Mouse (Mus musculus) hindbrain, embryonic 15.5 days (tissue): ENCODE data around the gene Zfp715. TPM values are rescaled to one million over a fixed set of nuclear protein-coding genes. Genes with fewer than 3 reads are reported as not detected.
"Not testable (repeated sequence)": the region's sequence is repeated elsewhere in the genome, so short reads cannot be mapped to it uniquely, and the experiment has no call there.

Experiments used
- ATAC-seq: fragments of 200-750 bp; cut with Nextera tagmentation; 2 replicates; pipeline ENCODE4 v1.8.0; 2017; ENCODE audit warnings: low read depth, moderate number of reproducible peaks, moderate TSS enrichment; ENCODE audit not compliant: low FRiP score
- H3K27ac ChIP-seq: fragments of 300-500 bp; sonication (generic); replicated peaks from 2 replicates; pipeline ENCODE4 v1.5.1; 2015; ENCODE audit warnings: mild to moderate bottlenecking, inconsistent platforms
- H3K27me3 ChIP-seq: fragments of 300-500 bp; sonication (generic); 2 replicates; pipeline ENCODE4 v1.6.1; 2015; ENCODE audit warnings: control low read depth, inconsistent platforms
- H3K36me3 ChIP-seq: fragments of 300-500 bp; sonication (generic); 2 replicates; pipeline ENCODE4 v1.6.1; 2015; ENCODE audit warnings: control low read depth, inconsistent platforms
- H3K4me1 ChIP-seq: fragments of 300-500 bp; sonication (generic); replicated peaks from 2 replicates; pipeline ENCODE4 v1.6.1; 2015; ENCODE audit warnings: control low read depth, inconsistent platforms
- H3K4me2 ChIP-seq: fragments of 300-500 bp; sonication (generic); 2 replicates; pipeline ENCODE4 v1.6.1; 2015; ENCODE audit warnings: moderate library complexity, mild to moderate bottlenecking, inconsistent platforms
- H3K4me3 ChIP-seq: fragments of 300-500 bp; sonication (generic); 2 replicates; pipeline ENCODE4 v1.5.1; 2015; ENCODE audit warnings: mild to moderate bottlenecking, inconsistent platforms
- H3K9ac ChIP-seq: fragments of 300-500 bp; sonication (generic); 2 replicates; pipeline ENCODE4 v1.6.1; 2015; ENCODE audit warnings: inconsistent platforms
- H3K9me3 ChIP-seq: fragments of 300-500 bp; sonication (generic); 2 replicates; pipeline ENCODE4 v1.6.1; 2016; ENCODE audit warnings: control low read depth, inconsistent platforms
- WGBS: fragments of 180-500 bp; shearing (Covaris S2); methylation state at CpG from one replicate; pipeline ENCODE4 v1.1.7; 2015; 5-methylcytosine and 5-hydroxymethylcytosine counted together
- polyA plus RNA-seq: library from polyadenylated mRNA; unstranded; fragments of >200 nt; fragmentation: Nextera tagmentation; extraction: Ambion mirVana; gene quantifications from 2 replicates; pipeline ENCODE4 v1.2.1, GENCODE M21; 2015

Gene Zfp715
- polyA plus RNA-seq, 1 experiment from 2014 or later = 21.0 TPM

GRCm38 (mm10) chr7:43282859-43283595 lies 30.1 kb downstream of the Zfp715 start:
- H3K4me2 ChIP-seq = peak overlapping the region; percentile 61
- peak; percentile 89 for ATAC-seq
- H3K27me3 ChIP-seq = no peaks in the 10 kb centered on the region
- no peaks in the 10 kb centered on the region for H3K4me1 ChIP-seq
- no peaks in the 10 kb centered on the region for H3K36me3 ChIP-seq
- 11% methylated on average over 18 of the region's 18 CpGs for WGBS
- peak overlapping the region; percentile 47 for H3K4me3 ChIP-seq
- no peaks in the 10 kb centered on the region for H3K9me3 ChIP-seq
- H3K9ac ChIP-seq = peak overlapping the region; percentile 60
- H3K27ac ChIP-seq = peak overlapping the region; percentile 80

- no peaks in the 10 kb centered on the region for H3K36me3 ChIP-seq
- H3K9me3 ChIP-seq = no peaks in the 10 kb centered on the region
- H3K4me1 ChIP-seq = no peaks in the 10 kb centered on the region
- H3K27me3 ChIP-seq = no peaks in the 10 kb centered on the region
- ATAC-seq = peak; percentile 39; the same call in 1 of the 2 replicates
- H3K4me3 ChIP-seq = no peak overlapping the region
- no peak overlapping the region for H3K4me2 ChIP-seq
- WGBS = 86% methylated on average over 2 of the region's 3 CpGs
- H3K27ac ChIP-seq = no peak overlapping the region
- no peak overlapping the region for H3K9ac ChIP-seq
Observed at GRCm38 (mm10) chr7:43282459-43282858, 30.6 kb downstream of the Zfp715 start.

- no peak overlapping the region for H3K4me2 ChIP-seq
- H3K9me3 ChIP-seq = no peaks in the 10 kb centered on the region
- 59% methylated on average over 5 of the region's 5 CpGs for WGBS
- no peak overlapping the region for H3K27ac ChIP-seq
- H3K27me3 ChIP-seq = no peaks in the 10 kb centered on the region
- H3K9ac ChIP-seq = no peak overlapping the region
- no peaks in the 10 kb centered on the region for H3K36me3 ChIP-seq
- H3K4me1 ChIP-seq = no peaks in the 10 kb centered on the region
- no peak overlapping the region for H3K4me3 ChIP-seq
- no peak for ATAC-seq
Observed at GRCm38 (mm10) chr7:43277401-43277800, 35.7 kb downstream of the Zfp715 start.

- H3K27me3 ChIP-seq, H3K4me2 ChIP-seq, H3K4me1 ChIP-seq, H3K9me3 ChIP-seq, H3K4me3 ChIP-seq, H3K27ac ChIP-seq, H3K9ac ChIP-seq, ATAC-seq, H3K36me3 ChIP-seq: not testable (repeated sequence)
- 49% methylated on average over 7 of the region's 7 CpGs for WGBS
Observed at GRCm38 (mm10) chr7:43276178-43276577, 36.9 kb downstream of the Zfp715 start.

GRCm38 (mm10) chr7:43273476-43273875 lies 39.6 kb downstream of the Zfp715 start:
- ATAC-seq = no peak
- Histone ChIP-seq H3K4me1 (no peaks in the 10 kb centered on the region), H3K4me3 (no peak overlapping the region), H3K9me3 (no peaks in the 10 kb centered on the region), H3K27me3 (no peaks in the 10 kb centered on the region), H3K4me2 (no peak overlapping the region), H3K36me3 (no peaks in the 10 kb centered on the region), H3K27ac (no peak overlapping the region), H3K9ac (no peak overlapping the region)
- WGBS = 66% methylated on average over 1 of the region's 1 CpGs

GRCm38 (mm10) chr7:43267359-43267758 lies 45.7 kb downstream of the Zfp715 start:
- H3K9me3 ChIP-seq = peaks cover 22% of the 10 kb centered on the region
- H3K27me3 ChIP-seq, H3K4me3 ChIP-seq, H3K27ac ChIP-seq, H3K4me1 ChIP-seq, H3K4me2 ChIP-seq, H3K36me3 ChIP-seq, ATAC-seq, H3K9ac ChIP-seq: not testable (repeated sequence)
- WGBS = 94% methylated on average over 13 of the region's 13 CpGs

GRCm38 (mm10) chr7:43253540-43253939 lies 59.6 kb downstream of the Zfp715 start:
- Histone ChIP-seq H3K9me3 (no peaks in the 10 kb centered on the region), H3K27ac (no peak overlapping the region), H3K27me3 (no peaks in the 10 kb centered on the region), H3K36me3 (no peaks in the 10 kb centered on the region), H3K4me2 (no peak overlapping the region), H3K4me1 (no peaks in the 10 kb centered on the region), H3K4me3 (no peak overlapping the region), H3K9ac (no peak overlapping the region)
- 77% methylated on average over 7 of the region's 7 CpGs for WGBS
- ATAC-seq = no peak

- not testable (repeated sequence) for H3K36me3 ChIP-seq, ATAC-seq, H3K4me2 ChIP-seq
Observed at GRCm38 (mm10) chr7:43250718-43251117, 62.4 kb downstream of the Zfp715 start.

More at GRCm38 (mm10) chr7:43250718-43251117, 62.4 kb downstream of the Zfp715 start:
- not testable (repeated sequence) for H3K9me3 ChIP-seq, H3K4me1 ChIP-seq, H3K27ac ChIP-seq, H3K4me3 ChIP-seq, H3K27me3 ChIP-seq, H3K9ac ChIP-seq
- WGBS = 84% methylated on average over 1 of the region's 1 CpGs

Other genes starting within 250 kb of the Zfp715 start
- not detected in 2 replicates for gene Zfp936, start 199.1 kb downstream of the Zfp715 start, polyA plus RNA-seq
- 0.30 and 0.38 TPM in 2 replicates for gene Siglecf, start 38.0 kb upstream of the Zfp715 start, polyA plus RNA-seq
- gene Siglecg, start 94.9 kb upstream of the Zfp715 start, polyA plus RNA-seq = 0.14 TPM in 1 of 2 replicates, not detected in the other
- not detected in 2 replicates for gene Lim2, start 114.4 kb upstream of the Zfp715 start, polyA plus RNA-seq
- not detected in 2 replicates for gene Nkg7, start 123.8 kb upstream of the Zfp715 start, polyA plus RNA-seq
- gene Cldnd2, start 127.5 kb upstream of the Zfp715 start, polyA plus RNA-seq = not detected in 2 replicates
- 129 and 138 TPM in 2 replicates for gene Etfb, start 130.8 kb upstream of the Zfp715 start, polyA plus RNA-seq
- 0.41 TPM in 1 of 2 replicates, not detected in the other for gene Gm45233, start 130.8 kb upstream of the Zfp715 start, polyA plus RNA-seq
- gene Vsig10l, start 149.9 kb upstream of the Zfp715 start, polyA plus RNA-seq = 21.0 and 21.4 TPM in 2 replicates
- 9.6 and 10.7 TPM in 2 replicates for gene Iglon5, start 176.8 kb upstream of the Zfp715 start, polyA plus RNA-seq
- gene 4931406B18Rik, start 192.6 kb upstream of the Zfp715 start, polyA plus RNA-seq = 0.12 TPM in 1 of 2 replicates, not detected in the other
- gene Cd33, start 231.1 kb upstream of the Zfp715 start, polyA plus RNA-seq = 1.6 and 1.7 TPM in 2 replicates
- 7.3 and 8.5 TPM in 2 replicates for gene Zfp658, start 249.0 kb upstream of the Zfp715 start, polyA plus RNA-seq